Mouse (Mus musculus) testis, postnatal 10 days (tissue): ENCODE data around the gene Smim27.
A peak's percentile ranks its signal among the peaks of the same experiment; 100 is the strongest.
"Not testable (repeated sequence)": the region's sequence is repeated elsewhere in the genome, so short reads cannot be mapped to it uniquely, and the experiment has no call there.

Source experiments
- DNase-seq: peaks from one replicate; pipeline ENCODE4 v3.0.0; 2021; ENCODE audit warnings: low spot score

The Smim27 gene

DNA sequence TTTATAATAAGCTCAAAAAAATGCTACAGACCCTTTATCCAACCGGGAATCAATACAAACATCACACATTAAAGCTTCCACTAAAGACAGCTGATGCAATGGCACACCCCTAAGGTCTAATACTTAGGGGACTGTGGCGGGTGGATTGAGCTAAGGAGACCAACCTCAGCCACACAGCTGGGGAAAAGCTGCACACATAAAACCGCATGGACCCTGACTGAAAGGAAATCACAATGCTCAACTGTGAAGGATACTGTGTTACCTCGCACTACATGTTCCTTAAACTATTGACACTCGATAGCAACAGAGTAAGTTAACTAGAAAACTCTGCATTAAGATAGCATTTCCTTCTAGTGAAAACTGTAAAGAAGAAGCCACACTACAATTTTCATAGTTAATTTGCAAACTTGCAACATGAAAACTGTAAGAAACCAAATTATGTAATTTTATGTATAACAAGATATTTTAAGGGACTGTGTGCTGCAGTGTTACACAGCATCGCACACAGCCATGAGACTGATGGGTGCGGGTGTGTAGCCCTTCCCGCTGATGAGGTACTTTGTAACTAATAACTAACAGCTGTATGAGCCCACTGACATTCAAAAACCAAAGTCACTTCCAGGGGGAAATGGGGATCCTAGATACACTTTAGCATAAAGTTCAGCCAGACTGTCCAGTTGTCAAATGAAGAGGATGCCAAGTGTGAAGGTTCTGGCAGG is 14.8 kb upstream of the Smim27 start:
- DNase-seq, result no peak

GRCm38 (mm10) chr4:40264321-40264720 is 5.1 kb upstream of the Smim27 start:
- DNase-seq, result no peak

GRCm38 (mm10) chr4:40267681-40268080 is 1.7 kb upstream of the Smim27 start:
- DNase-seq, result no peak

DNA sequence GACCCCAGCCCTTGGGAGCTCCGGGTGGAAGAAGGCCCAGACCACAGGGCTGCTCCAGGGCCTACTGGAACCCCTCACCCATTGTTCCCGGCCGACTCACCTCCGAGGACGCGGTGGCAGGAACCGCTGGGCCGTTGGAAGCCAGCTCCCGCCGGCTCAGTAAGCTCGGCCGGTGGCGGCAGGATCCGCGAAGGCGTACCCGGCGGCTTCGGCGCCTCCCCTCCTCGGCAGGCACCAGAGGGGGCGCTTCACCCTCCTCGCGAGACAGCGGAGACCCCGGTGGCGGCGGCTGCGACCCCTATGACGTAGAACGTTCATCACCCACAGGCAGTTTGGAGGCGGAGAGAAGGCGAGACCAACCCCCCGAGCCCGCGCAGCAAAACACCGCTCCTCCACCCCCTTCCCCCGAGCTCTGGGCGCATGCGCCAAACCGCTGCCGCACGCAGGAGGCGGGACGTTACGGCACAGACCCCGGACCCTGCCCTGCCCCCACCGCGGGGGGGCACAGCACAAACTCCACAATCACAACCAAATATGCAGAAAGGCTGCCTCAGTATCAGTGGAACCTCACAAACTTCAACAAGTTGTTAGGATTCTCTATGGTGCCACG is 1.1 kb upstream of the Smim27 start:
- DNase-seq, result peak; percentile 95

DNA sequence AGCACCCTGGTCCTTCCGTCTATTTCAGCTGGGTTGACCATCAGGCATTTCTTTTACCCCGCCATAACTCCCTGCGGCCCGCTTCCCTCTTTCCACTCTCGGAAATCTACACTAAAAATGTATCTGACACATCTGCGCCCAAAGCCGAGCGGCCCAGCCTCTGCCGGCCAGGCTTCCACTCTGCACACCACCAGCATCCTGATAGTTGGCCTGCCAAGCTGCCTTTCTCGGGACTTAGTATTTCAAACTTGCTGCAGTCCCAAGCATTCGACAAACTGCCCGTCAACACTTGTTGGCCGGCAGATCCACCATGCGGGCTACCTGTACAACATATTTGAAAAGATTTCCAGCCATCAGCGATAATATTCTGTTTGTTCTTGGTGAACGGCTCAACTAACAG is 544 bp upstream of the Smim27 start:
- peak; percentile 56 for DNase-seq

- no peak for DNase-seq
Measured at GRCm38 (mm10) chr4:40278880-40279275, 9.5 kb downstream of the Smim27 start.

- peak; percentile 99 for DNase-seq
Measured at GRCm38 (mm10) chr4:40279276-40279900, 10.0 kb downstream of the Smim27 start, which contains the start of gene Ndufb6. Ndufb6 (minus strand) TSS chr4:40279421.

- DNase-seq, result peak; percentile 82
Measured at GRCm38 (mm10) chr4:40285582-40285981, 16.2 kb downstream of the Smim27 start.

DNA sequence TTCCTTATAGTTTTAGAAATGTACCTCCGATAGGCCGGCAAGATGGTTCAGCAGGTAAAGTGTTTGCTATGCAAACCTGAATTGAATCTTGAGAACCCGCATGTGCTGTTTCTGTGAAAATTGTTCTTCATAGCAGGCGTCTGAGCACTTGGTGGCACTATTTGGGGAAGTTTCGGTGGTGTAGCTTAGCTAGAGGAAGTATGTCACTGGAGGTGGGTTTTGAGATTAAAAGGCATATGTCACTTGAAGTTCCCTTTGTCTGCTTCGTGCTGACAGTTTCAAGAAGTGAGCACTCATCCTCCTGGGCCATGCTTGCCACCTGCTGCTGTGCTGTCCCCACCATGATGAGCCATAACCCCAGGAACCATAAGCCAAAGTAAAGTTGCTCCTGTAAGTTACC is 18.0 kb downstream of the Smim27 start:
- DNase-seq, result no peak

DNA sequence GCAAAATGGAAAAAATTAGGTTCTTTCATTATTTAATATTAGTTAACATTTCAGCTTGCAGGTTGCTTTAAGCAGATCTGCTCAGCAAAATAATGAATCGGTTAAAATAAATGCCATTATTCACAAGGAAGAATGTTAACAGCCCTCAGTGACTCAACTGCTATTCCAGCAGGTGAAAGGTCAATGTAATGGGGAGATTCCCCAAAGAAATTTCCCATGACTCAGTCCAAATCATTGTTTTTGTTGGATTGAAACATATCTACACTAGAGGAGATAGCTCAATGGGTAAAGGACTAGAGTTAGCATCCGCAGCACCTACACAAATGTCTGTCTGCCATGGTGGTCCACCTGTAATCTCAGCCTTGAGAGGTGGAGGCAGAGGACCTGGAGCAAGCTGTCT is 19.7 kb downstream of the Smim27 start:
- DNase-seq, result no peak

- DNase-seq, result not testable (repeated sequence)
Measured at GRCm38 (mm10) chr4:40291511-40291910, 22.1 kb downstream of the Smim27 start.

DNA sequence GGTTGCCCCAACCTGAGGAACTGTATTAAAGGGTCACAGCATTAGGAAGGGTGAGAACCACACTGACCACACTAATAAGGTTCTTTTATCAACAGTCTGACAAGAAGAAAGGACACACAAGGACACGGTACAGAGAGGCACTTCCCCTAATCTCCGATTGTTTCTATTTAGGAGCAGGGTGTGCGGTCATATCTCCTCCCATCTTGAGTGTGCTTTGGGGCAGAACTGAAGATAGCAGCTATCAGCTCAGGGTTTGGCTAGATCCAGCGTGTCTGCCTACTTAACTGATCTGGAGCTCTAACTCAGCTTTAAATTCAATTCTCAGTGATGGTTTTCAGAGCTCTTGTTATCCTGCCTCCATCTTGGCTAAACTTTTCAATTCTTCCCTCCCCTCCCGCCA is 29.8 kb downstream of the Smim27 start:
- DNase-seq, result no peak

- peak; percentile 73 for DNase-seq
Measured at GRCm38 (mm10) chr4:40301076-40301789, 31.9 kb downstream of the Smim27 start.

GRCm38 (mm10) chr4:40302445-40303125 is 33.2 kb downstream of the Smim27 start:
- DNase-seq, result no peak

DNA sequence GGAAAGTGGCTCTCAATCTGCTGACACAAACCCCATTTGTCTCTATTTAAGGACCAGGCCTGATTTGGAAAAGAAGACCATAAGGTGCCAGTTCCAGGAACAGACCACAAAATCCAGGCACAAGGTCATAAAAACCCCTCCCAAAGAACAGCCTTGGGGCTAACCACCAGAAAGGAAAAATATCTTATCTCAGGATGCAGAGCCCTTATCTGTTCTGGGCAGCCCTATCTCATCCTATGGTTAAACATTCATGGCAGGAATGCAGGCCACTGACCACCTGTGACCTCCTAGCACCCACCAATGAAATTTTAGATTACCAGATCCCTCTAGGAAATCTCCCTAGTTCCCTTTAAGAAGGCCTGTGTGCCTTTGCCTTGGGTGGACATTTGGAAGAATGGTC is 40.3 kb downstream of the Smim27 start:
- DNase-seq, result no peak

GRCm38 (mm10) chr4:40310796-40311383 is 41.5 kb downstream of the Smim27 start:
- DNase-seq, result no peak

DNA sequence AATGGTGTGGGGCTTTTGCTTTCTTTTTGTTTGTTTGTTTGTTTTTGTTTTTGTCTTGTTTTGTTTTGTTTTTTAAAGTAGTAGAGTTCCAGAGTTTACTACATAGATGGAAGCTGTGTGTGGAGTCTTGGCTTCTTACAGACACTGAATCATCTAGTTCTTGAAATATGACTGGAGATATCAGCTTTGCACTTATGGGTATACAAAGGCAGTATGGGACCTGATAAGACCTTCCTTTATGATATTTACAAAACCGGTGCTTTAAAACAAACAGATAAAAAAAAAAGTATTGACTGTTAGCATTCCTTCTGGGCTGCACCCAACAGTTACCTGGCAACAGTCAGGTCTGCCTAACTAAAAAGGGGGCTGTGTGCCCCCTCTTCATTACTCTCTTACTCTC is 42.8 kb downstream of the Smim27 start:
- no peak for DNase-seq

GRCm38 (mm10) chr4:40313026-40313425 is 43.6 kb downstream of the Smim27 start:
- DNase-seq, result no peak

DNA sequence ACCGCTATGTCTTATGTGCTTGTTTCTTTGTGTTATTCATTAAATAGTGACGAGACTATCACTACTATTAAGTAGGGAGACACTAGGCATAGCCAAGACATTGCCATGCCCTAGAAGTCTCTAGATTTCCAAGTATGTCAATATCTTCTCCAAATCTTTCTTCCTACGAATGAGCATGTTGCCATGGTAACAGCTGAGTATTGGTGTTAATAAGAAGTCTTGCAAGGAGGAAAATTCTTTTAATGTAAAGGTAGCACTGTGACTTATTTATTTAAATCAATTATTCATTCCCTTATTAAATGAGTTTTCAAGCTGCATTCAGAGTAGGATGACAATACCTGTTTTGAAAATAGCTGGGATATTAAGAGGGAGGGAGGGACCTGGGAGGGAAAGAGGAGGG is 48.0 kb downstream of the Smim27 start:
- DNase-seq, result no peak
